Mouse (Mus musculus) fat pad, adult 2 months (tissue): ENCODE results near the gene Ephb1.

ENCODE experiments used
- DNase-seq: peaks from one replicate; pipeline ENCODE4 v3.0.0-alpha.2; 2011; ENCODE audit warnings: low read depth, low spot score; ENCODE audit errors: extremely low read depth

Gene Ephb1

DNA sequence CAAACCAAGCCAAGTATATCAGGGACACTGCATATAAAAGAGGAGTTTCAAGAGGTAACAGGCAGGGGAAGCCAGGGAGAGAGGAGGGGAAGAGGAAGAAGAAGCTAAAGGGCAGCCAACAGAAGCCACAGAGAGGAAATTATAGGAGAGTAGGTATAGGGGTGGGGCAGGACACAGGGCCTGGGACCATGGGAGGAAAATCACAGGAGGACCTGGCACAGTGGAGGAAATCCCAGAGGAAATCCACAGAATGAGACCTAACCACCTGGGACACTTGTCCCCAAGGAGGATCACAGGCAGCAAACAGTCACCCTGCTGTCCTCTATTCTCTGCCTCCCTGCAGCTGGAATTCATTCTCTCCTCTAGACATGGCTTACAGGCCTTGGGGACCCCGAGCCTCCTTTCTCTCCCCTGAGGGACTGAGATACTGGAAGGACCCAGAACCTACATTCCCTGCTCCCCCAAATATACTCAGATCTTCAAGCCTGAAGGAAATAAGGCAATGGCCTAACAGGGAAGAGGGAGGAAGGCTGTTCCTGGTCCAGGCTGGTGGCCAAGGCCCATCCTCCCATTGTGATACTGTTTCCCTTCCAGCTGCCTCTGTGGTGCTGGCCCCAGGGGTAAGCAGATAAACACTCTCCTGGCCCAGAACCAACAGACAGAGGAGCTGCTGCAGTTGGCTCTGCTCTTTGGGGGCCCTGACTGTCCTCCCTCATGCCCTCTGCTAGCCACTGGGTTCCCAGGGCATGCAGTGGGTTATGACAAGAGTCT lies 47.7 kb downstream of the Ephb1 start:
- no peak for DNase-seq

DNA sequence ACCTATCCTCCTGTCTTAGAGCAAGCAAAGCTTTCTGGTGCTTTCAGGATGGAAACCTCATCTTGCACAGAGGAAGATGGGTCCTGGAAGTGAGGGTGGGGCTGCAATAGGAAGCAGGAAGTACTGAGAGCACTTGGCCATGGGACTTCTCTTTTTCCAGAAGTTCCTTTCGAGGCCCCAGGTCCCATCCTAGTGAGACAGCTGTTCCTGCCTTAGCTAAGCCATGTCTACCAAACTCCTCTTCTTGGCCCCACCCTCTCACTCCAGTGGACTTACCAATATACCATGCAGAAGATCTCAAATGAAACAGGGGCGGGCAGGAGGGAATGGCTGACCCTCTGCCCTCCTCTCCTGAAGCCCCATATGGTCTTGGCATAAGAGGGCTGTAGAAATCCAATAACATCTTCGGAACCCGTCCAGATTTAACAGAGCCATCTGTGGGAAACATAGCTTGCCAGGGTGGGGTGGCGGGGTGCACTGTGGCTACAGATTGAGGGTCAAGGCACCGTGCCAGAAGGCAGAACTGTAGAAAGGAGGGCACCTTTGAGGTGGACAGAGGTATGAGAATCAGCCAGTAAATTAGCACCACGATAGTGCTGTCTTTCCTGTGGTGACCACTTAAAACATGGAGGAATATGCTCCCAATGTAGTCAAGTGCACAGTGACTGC lies 48.9 kb downstream of the Ephb1 start:
- no peak for DNase-seq

DNA sequence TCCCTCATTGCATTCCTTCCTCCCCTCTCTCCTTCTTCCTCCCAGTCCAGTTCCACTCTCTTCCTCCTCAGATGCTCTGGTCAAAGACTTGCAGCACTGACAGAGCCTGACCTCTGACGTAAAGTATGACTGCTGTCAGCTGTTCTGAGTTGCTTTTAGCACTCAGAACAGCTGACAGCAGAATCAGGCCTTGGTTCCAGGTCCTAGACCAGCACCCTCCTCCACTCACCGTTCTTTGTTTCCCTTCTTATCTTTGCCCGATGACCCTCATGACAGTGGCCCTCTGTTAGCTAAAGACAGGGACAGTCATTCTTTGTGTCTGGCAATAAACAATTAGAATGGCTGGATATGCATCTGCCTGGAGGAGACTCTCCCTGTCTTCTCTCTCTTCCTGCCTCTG lies 49.7 kb downstream of the Ephb1 start:
- no peak for DNase-seq

GRCm38 (mm10) chr9:102303882-102304281 lies 50.6 kb downstream of the Ephb1 start:
- no peak for DNase-seq

- no peak for DNase-seq
These were observed 53.5 kb downstream of the Ephb1 start for GRCm38 (mm10) chr9:102300985-102301384.

DNA sequence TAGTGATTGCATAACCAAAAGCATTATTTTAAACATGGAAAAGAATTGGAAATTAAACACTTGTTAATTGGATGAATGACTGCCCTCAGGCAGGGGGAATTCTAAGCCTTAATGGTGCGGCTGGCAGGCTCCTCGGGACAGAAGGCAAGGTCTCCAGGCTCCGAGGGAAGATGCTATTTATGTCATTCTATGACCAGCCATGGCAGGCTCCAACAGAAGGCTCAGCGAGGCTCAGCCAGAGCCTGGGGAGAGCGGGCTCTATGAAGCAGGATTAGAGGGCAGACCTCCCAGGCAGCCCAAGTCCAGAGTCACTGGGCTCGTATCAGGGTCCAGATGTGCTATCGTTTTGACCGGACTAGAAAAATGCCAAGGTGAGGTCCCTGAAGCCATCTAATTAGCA lies 55.8 kb downstream of the Ephb1 start:
- no peak for DNase-seq

DNA sequence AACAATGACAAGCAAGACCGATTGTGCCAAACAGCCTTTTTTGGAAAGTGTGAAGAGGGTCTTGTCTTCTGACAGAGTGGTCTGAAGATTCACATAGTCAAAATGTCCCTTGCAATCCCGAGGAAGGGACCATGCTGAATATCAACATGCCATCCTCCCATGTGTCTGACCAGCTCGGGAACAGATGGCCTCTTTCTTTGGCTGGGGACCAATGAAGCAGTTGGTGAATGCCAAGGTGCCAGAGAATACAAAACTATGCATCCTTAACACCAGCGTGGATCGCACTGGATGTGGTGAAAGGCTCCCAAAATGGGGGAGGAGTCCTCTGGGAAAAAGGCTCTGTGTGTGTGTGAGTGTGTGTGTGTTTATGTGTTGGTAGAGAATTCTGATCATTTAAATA lies 56.5 kb downstream of the Ephb1 start:
- DNase-seq: no peak

DNA sequence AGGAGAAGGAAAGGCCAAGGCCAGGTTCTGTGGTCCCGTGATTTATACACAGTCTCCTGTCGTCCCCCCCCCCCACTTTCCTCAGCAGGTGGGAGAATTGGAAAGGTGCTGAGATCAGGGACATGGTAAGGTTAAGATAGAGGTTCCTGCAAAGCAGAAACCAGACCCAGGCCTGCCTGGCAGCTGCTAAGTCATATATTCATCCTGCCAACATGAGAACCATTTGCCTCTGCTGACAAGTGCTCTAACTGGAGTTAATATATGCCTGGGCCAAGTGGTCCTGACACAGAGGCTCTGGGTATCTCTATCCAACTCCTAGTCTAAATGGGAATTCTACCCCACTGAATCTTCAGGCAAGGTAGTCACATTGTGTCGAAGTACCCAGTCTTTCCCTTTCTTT lies 57.3 kb downstream of the Ephb1 start:
- no peak for DNase-seq

GRCm38 (mm10) chr9:102293605-102294004 lies 60.9 kb downstream of the Ephb1 start:
- no peak for DNase-seq

DNA sequence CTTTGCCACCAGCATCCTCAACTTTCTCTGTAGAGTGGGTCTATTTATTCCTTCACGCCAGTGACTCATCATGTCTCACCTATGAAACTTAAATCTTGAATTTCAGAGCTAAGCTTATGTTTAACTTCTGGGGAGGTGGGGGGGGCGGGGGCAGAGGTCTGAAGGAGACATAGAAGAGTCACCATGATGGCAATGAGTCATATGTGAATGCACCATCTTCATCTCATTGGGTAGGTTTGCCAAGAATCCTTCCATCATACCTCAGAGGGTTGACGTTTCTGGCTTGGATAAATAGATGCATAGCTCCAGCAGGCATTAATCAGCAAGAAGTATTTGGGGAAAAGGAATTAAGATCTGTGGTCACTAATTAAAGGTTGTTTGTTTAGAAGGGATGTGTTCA lies 63.3 kb downstream of the Ephb1 start:
- DNase-seq: no peak

DNA sequence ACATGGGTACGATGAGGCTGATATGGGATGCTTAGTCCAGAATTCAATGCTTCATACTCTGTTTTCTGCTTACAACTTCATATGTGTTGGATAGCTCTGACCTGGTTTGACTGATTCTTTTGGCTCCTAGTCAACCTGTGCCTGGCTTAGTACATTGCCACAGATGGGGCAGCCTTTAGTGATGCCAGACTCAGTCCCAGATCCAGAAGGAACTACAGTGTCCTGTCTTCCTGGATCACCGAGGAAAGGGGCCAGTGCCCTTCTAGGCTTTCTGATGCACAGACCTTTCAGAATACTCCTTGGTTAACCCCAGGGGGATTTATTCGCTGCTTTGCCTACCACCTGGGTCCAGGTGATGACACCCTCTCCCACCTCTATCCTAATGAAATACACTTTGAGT lies 66.1 kb downstream of the Ephb1 start:
- no peak for DNase-seq

DNA sequence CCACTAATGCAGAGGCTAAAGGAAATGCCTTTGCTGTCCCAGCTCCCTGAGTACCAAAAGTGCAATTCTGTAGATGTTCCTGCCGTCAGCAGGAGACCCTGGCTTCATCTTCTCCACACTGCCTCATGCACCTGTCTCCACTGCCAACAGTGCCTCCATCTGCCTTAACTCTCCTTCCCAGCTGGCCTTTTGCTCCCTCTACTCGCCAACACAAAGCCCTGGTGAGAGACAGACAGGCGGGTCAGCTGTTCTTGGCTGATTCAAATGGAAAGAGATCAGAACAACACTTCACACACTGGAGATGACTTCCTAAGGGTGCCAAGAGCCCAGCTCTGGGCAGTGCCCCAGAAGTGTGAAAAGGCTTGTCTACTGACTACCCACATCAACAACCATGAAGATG lies 78.6 kb downstream of the Ephb1 start:
- DNase-seq: no peak

GRCm38 (mm10) chr9:102274016-102274415 lies 80.5 kb downstream of the Ephb1 start:
- no peak for DNase-seq

DNA sequence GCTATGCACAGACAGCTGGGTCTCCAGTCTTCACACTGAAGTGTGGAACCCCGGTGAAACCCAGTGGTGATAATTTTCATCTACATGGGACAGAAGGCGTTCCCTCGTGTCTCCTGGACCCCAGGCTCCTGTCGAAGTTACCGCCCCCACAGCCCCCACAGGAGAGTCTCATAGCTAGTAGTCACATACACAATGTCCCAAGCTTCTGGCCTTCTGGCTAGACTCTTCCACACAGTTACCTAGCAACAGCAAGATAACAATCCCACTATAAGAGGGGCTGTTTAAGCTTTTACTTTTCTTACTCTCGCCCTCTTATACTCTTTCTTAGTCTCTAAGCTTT lies 81.1 kb downstream of the Ephb1 start:
- DNase-seq: no peak

DNA sequence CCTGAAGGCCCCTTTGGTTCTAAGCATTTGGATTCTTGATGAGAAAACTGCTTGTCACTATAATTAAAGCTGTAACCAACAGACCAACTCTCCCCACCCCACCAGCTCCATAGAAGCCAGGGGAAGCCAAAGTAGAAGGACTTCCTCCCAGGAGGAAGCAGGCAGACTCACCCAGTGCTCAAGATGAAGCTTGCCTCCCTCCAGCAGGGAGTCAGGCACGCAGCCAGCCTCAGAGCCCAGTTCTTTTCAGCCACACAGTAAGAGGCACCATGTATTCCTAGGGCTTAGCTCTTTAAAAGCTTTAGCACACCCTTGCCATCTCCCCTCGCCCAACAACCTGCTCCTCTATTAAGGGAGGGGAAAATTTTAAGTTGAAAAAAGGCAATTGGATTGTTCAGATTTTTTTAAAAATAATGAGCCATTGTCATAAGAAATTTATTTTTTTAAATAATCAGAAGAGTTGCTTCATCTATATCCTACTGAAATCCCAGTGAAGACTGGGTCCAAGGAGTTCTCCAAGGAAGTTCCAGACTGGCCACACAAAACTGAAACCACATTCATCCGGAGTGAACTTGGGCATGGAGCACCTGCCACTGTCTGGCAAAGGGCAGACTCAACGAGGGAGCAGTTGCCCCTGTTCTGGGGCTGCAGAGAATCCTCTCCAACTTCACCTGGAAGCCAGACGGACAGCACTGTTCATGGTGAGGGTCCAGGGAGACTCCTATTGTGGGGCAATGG lies 81.6 kb downstream of the Ephb1 start:
- no peak for DNase-seq

GRCm38 (mm10) chr9:102270496-102270895 lies 84.0 kb downstream of the Ephb1 start:
- no peak for DNase-seq

DNA sequence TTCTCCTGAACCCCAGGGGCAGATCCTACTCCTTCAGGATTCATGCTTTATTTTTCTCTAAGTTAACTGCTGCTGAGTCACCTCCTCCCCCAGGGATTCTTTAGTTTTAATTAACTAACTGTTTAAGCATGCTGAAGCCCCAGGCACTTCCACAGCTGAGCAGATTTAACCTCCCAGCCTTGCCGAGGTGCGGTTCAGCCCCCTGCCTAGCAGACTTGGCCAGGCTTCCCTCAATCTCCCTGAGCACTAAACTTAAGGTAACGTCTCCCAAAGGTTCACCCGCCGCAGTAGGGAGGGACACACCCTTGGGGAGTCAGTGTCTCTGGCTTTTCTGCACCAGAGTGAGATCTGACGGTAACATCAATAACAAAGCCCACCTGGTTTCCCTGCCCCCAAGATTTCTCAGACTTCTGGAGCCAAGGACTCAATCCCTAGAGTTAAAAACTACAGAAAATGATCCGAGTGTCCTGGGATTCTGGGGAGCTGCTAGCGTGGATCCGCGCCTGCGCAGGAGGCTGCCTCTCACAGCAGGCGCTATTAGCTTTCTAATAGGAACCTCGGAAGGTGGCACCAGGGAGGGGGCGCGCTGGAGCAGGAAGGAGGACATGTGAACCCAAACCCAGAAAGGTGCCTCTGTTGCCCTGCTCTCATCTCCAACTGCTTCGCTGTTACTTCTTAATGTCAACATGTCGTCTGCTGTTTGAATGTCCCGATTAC lies 87.0 kb downstream of the Ephb1 start:
- no peak for DNase-seq

DNA sequence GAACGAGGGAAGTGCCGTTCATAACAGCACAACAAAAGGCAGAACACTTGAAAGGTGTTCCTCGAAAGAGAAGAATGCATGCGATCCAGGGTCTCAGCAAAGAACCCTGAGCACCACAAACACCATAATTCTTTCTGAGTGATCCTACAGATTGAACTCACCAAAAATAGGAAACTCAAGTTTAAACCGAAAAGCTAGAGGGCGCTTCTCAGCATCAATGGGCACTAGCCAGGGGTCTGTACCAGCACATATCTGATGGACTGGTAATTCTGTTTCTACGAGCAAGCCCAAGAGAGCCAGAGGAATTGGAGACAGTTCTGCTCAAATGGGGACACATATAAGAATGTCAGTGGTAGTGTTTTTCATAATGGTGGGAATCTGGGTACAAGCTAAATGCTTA lies 90.7 kb downstream of the Ephb1 start:
- no peak for DNase-seq

GRCm38 (mm10) chr9:102262100-102262501 lies 92.4 kb downstream of the Ephb1 start:
- DNase-seq: no peak

- no peak for DNase-seq
These were observed 93.0 kb downstream of the Ephb1 start for GRCm38 (mm10) chr9:102261511-102261910.

GRCm38 (mm10) chr9:102256407-102256806 lies 98.1 kb downstream of the Ephb1 start:
- no peak for DNase-seq

DNA sequence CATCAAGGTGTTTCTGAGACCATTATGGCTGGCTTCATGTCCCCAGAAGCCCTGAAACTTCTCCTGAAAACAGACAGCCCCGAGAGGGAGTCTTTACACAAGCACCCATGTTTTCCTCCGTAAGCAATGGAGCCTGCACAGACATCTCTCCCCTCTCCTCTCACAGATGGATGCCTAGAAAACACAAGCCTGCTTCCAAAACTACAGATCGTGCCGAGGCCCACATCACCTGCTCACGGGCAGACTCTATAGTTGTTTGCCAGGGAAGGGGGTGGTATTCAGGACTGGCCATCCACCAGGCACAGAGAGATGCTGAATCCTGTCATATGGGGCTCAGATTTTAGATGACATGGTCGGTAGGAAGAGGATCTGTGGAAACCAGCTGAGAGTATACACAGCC lies 98.7 kb downstream of the Ephb1 start:
- DNase-seq: no peak
